In genomic region chr5:113208048-113208447, GRCm38 (mm10) we compare ENCODE assay signal across 10 mouse cellular contexts. TPM values are rescaled to one million over a fixed set of nuclear protein-coding genes. Genes with fewer than 3 reads are reported as not detected.
DNase-seq lines count a peak whose midpoint lies in the region; ATAC-seq and TF ChIP-seq lines count a peak whose summit lies in the region.
"Had no signal": no experiment of that assay in that cellular context is flagged by ENCODE, and none has a peak within 500 bp of the region (broad histone marks: within the 10 kb centered on the region; RNA-seq: fewer than 3 reads in every experiment).

No protein-coding gene starts in this region.

- no peak for ATAC-seq in midbrain, embryonic 12.5 days (ENCODE audit: low FRiP score, low read depth)
- ATAC-seq in midbrain, embryonic 16.5 days = no peak
- no peak for ATAC-seq in kidney, embryonic 16.5 days (ENCODE audit: low FRiP score, low TSS enrichment)
- no peak for ATAC-seq in stomach, postnatal 0 days (ENCODE audit: low FRiP score, low TSS enrichment)

- DNase-seq in heart, adult 9 months (ENCODE audit: low spot score in 2 of 2) = peak; percentile 79 to 83
- peak; percentile 49 for DNase-seq in stomach, postnatal 0 days (ENCODE audit: low spot score)
- DNase-seq in layer of hippocampus, adult 9-11 months = no peak
- no peak for DNase-seq in cerebellum, adult 9-11 months
- no peak for DNase-seq in thymus, adult 2 months

- no peaks in the 10 kb centered on the region for H3K36me3 ChIP-seq in midbrain, embryonic 12.5 days
- no peaks in the 10 kb centered on the region for H3K36me3 ChIP-seq in midbrain, embryonic 16.5 days (ENCODE audit: control insufficient read depth, insufficient read depth, low read length)
- peaks cover 3% of the 10 kb centered on the region; the same call in 1 of the 2 replicates for H3K36me3 ChIP-seq in kidney, embryonic 16.5 days (ENCODE audit: insufficient read depth, low read length)
- no peaks in the 10 kb centered on the region for H3K36me3 ChIP-seq in stomach, postnatal 0 days (ENCODE audit: control insufficient read depth, insufficient read depth, low read length)
- H3K36me3 ChIP-seq in thymus, adult 2 months (ENCODE audit: control insufficient read depth, insufficient read depth, low read length) = no peaks in the 10 kb centered on the region

- 84% methylated on average over 4 of the region's 4 CpGs for WGBS in midbrain, embryonic 12.5 days
- WGBS in midbrain, embryonic 16.5 days = 81% methylated on average over 4 of the region's 4 CpGs
- WGBS in kidney, embryonic 16.5 days = 48% methylated on average over 4 of the region's 4 CpGs
- 21% methylated on average over 4 of the region's 4 CpGs for WGBS in stomach, postnatal 0 days
- WGBS in thymus, adult 2 months = 52% methylated on average over 4 of the region's 4 CpGs

- H3K9ac ChIP-seq in midbrain, embryonic 12.5 days (replicated peaks) = no peak overlapping the region
- H3K9ac ChIP-seq in midbrain, embryonic 16.5 days (ENCODE audit: low read depth, low read length) = no peak overlapping the region
- no peak overlapping the region for H3K9ac ChIP-seq in kidney, embryonic 16.5 days (replicated peaks; ENCODE audit: low read length)
- no peak overlapping the region for H3K9ac ChIP-seq in stomach, postnatal 0 days (ENCODE audit: low read length)

- TF ChIP-seq CTCF in stomach, postnatal 0 days (IDR thresholded peaks at IDR 0.05; ENCODE audit: low read depth) = no peak
- no peak for TF ChIP-seq CTCF in thymus, adult 2 months (IDR thresholded peaks at IDR 0.05; ENCODE audit: borderline replicate concordance, control insufficient read depth, extremely low read depth, insufficient read depth, low read length, poor library complexity)

- H3K9me3 ChIP-seq in midbrain, embryonic 12.5 days = no peaks in the 10 kb centered on the region
- no peaks in the 10 kb centered on the region for H3K9me3 ChIP-seq in midbrain, embryonic 16.5 days (replicated peaks; ENCODE audit: control insufficient read depth, low read length, poor library complexity, severe bottlenecking)
- H3K9me3 ChIP-seq in kidney, embryonic 16.5 days (ENCODE audit: low read length) = peaks cover 5% of the 10 kb centered on the region; the same call in 1 of the 2 replicates
- H3K9me3 ChIP-seq in stomach, postnatal 0 days (ENCODE audit: control insufficient read depth, low read length) = no peaks in the 10 kb centered on the region

- no peak overlapping the region for H3K4me3 ChIP-seq in midbrain, embryonic 12.5 days
- no peak overlapping the region for H3K4me3 ChIP-seq in midbrain, embryonic 16.5 days (ENCODE audit: low read depth, low read length)
- H3K4me3 ChIP-seq in kidney, embryonic 16.5 days (ENCODE audit: low read length) = no peak overlapping the region
- no peak overlapping the region for H3K4me3 ChIP-seq in stomach, postnatal 0 days (ENCODE audit: low read depth, low read length)
- H3K4me3 ChIP-seq in thymus, adult 2 months (ENCODE audit: control insufficient read depth, insufficient read depth, low read length) = no peak overlapping the region
- H3K4me3 ChIP-seq: erythroblast, embryonic 14.5 days; megakaryocyte, embryonic 14.5 days had no signal

- H3K4me1 ChIP-seq in midbrain, embryonic 12.5 days = peaks cover 16% of the 10 kb centered on the region
- peaks cover 8% of the 10 kb centered on the region; the same call in 1 of the 2 replicates for H3K4me1 ChIP-seq in midbrain, embryonic 16.5 days (ENCODE audit: control insufficient read depth, insufficient read depth, low read length)
- H3K4me1 ChIP-seq in kidney, embryonic 16.5 days (ENCODE audit: insufficient read depth, low read length) = peaks cover 53% of the 10 kb centered on the region
- peaks cover 9% of the 10 kb centered on the region for H3K4me1 ChIP-seq in stomach, postnatal 0 days (replicated peaks; ENCODE audit: control insufficient read depth, insufficient read depth)
- H3K4me1 ChIP-seq in thymus, adult 2 months (replicated peaks; ENCODE audit: control insufficient read depth, insufficient read depth, low read length) = no peaks in the 10 kb centered on the region; the same call in 1 of the 2 replicates

- TF ChIP-seq POLR2A in thymus, adult 2 months (IDR thresholded peaks at IDR 0.05; ENCODE audit: control insufficient read depth, extremely low read depth, insufficient read depth, low read length, poor library complexity) = no peak

- peak overlapping the region; percentile 65; the same call in 1 of the 2 replicates for H3K27ac ChIP-seq in midbrain, embryonic 12.5 days (replicated peaks)
- no peak overlapping the region for H3K27ac ChIP-seq in midbrain, embryonic 16.5 days (ENCODE audit: low read length)
- H3K27ac ChIP-seq in kidney, embryonic 16.5 days (ENCODE audit: low read length) = peak overlapping the region; percentile 82
- H3K27ac ChIP-seq in stomach, postnatal 0 days (replicated peaks) = peak overlapping the region; percentile 87
- H3K27ac ChIP-seq in thymus, adult 2 months (ENCODE audit: control insufficient read depth, insufficient read depth, low read length) = no peak overlapping the region

- no peak for TF ChIP-seq EP300 in stomach, postnatal 0 days (optimal IDR thresholded peaks at IDR 0.05)

- no peak overlapping the region for H3K4me2 ChIP-seq in midbrain, embryonic 12.5 days (replicated peaks)
- H3K4me2 ChIP-seq in midbrain, embryonic 16.5 days (ENCODE audit: low read length) = no peak overlapping the region
- no peak overlapping the region for H3K4me2 ChIP-seq in kidney, embryonic 16.5 days (replicated peaks; ENCODE audit: low read depth, low read length)
- no peak overlapping the region for H3K4me2 ChIP-seq in stomach, postnatal 0 days (replicated peaks; ENCODE audit: low read depth)

- no peaks in the 10 kb centered on the region for H3K27me3 ChIP-seq in midbrain, embryonic 12.5 days
- no peaks in the 10 kb centered on the region for H3K27me3 ChIP-seq in midbrain, embryonic 16.5 days (ENCODE audit: control insufficient read depth, insufficient read depth, low read depth, low read length)
- H3K27me3 ChIP-seq in kidney, embryonic 16.5 days (ENCODE audit: insufficient read depth, low read length) = no peaks in the 10 kb centered on the region
- H3K27me3 ChIP-seq in stomach, postnatal 0 days (ENCODE audit: control insufficient read depth, insufficient read depth, low read length) = no peaks in the 10 kb centered on the region
- no peaks in the 10 kb centered on the region for H3K27me3 ChIP-seq in thymus, adult 2 months (ENCODE audit: control insufficient read depth, insufficient read depth, low read length)

RNA-seq across cellular contexts. Expression of gene 2900026A02Rik, which starts 13.0 kb away (rescaled TPM):
- polyA plus RNA-seq in midbrain, embryonic 12.5 days (2016; fragmentation: Nextera tagmentation; extraction: Ambion mirVana) = 2.9 and 3.1 TPM in 2 replicates
- polyA plus RNA-seq in midbrain, embryonic 16.5 days (2015; fragmentation: Nextera tagmentation; extraction: Ambion mirVana) = 3.8 and 4.2 TPM in 2 replicates
- 7.2 and 7.9 TPM in 2 replicates for polyA plus RNA-seq in kidney, embryonic 16.5 days (2015; fragmentation: Nextera tagmentation; extraction: Ambion mirVana)
- 5.3 and 6.2 TPM in 2 replicates for polyA plus RNA-seq in stomach, postnatal 0 days (2015; fragmentation: Nextera tagmentation; extraction: Ambion mirVana)
- polyA plus RNA-seq in thymus, adult 2 months (2012; rRNA removed) = 6.9 and 7.8 TPM in 2 replicates

RNA-seq across cellular contexts. Expression of gene Tmem211, which starts 18.7 kb away (rescaled TPM):
- polyA plus RNA-seq in midbrain, embryonic 12.5 days (2016; fragmentation: Nextera tagmentation; extraction: Ambion mirVana) = 0.12 and 0.13 TPM in 2 replicates
- polyA plus RNA-seq in midbrain, embryonic 16.5 days (2015; fragmentation: Nextera tagmentation; extraction: Ambion mirVana) = not detected in 2 replicates
- 0.09 TPM in 1 of 2 replicates, not detected in the other for polyA plus RNA-seq in kidney, embryonic 16.5 days (2015; fragmentation: Nextera tagmentation; extraction: Ambion mirVana)
- polyA plus RNA-seq in stomach, postnatal 0 days (2015; fragmentation: Nextera tagmentation; extraction: Ambion mirVana) = 0.46 and 0.59 TPM in 2 replicates
- polyA plus RNA-seq in thymus, adult 2 months (2012; rRNA removed) = 0.10 TPM in 1 of 2 replicates, not detected in the other
- polyA plus RNA-seq: erythroblast, embryonic 14.5 days had no signal

Comparison
In these comparisons a context has a peak if more than half of its experiments do, and no peak if none do; other contexts are left out.
1. H3K27ac ChIP-seq: peak in midbrain, embryonic 12.5 days (single experiment), kidney, embryonic 16.5 days (single experiment) and stomach, postnatal 0 days (single experiment); none in midbrain, embryonic 16.5 days (single experiment) and thymus, adult 2 months (single experiment).
2. DNase-seq: peak in heart, adult 9 months (2 of 2) and stomach, postnatal 0 days (single experiment); none in layer of hippocampus, adult 9-11 months (single experiment), cerebellum, adult 9-11 months (single experiment) and thymus, adult 2 months (single experiment).